Mouse (Mus musculus) heart, embryonic 15.5 days (tissue): ENCODE data around the gene Kptn. TPM values are rescaled to one million over a fixed set of nuclear protein-coding genes. Genes with fewer than 3 reads are reported as not detected.

ENCODE experiments used
- ATAC-seq: fragments of 200-750 bp; cut with Nextera tagmentation; replicated peaks from 2 replicates; pipeline ENCODE4 v1.8.0; 2017; ENCODE audit warnings: low read depth, moderate TSS enrichment; ENCODE audit not compliant: insufficient number of reproducible peaks, insufficient read depth, low FRiP score
- H3K27ac ChIP-seq: fragments of 300-500 bp; sonication (generic); 2 replicates; pipeline ENCODE4 v1.5.1; 2015; ENCODE audit warnings: mild to moderate bottlenecking, inconsistent platforms
- H3K27me3 ChIP-seq: fragments of 300-500 bp; sonication (generic); 2 replicates; pipeline ENCODE4 v1.6.1; 2015; ENCODE audit warnings: inconsistent platforms
- H3K36me3 ChIP-seq: fragments of 300-500 bp; sonication (generic); 2 replicates; pipeline ENCODE4 v1.6.1; 2015; ENCODE audit warnings: mild to moderate bottlenecking, inconsistent platforms
- H3K4me1 ChIP-seq: fragments of 300-500 bp; sonication (generic); replicated peaks from 2 replicates; pipeline ENCODE4 v1.6.1; 2015; ENCODE audit warnings: inconsistent platforms
- H3K4me2 ChIP-seq: fragments of 300-500 bp; sonication (generic); 2 replicates; pipeline ENCODE4 v1.6.1; 2015; ENCODE audit warnings: inconsistent platforms, mild to moderate bottlenecking, moderate library complexity
- H3K4me3 ChIP-seq: fragments of 300-500 bp; sonication (generic); 2 replicates; pipeline ENCODE4 v1.5.1; 2015; ENCODE audit warnings: mild to moderate bottlenecking, inconsistent platforms
- H3K9ac ChIP-seq: fragments of 300-500 bp; sonication (generic); 2 replicates; pipeline ENCODE4 v1.6.1; 2015; ENCODE audit warnings: mild to moderate bottlenecking, inconsistent platforms
- H3K9me3 ChIP-seq: fragments of 300-500 bp; sonication (generic); replicated peaks from 2 replicates; pipeline ENCODE4 v1.6.1; 2016; ENCODE audit warnings: inconsistent platforms
- WGBS: fragments of 180-500 bp; shearing (Covaris S2); methylation state at CpG from one replicate; pipeline ENCODE4 v1.1.7; 2015; ENCODE audit warnings: mixed read lengths; 5-methylcytosine and 5-hydroxymethylcytosine counted together
- polyA plus RNA-seq: library from polyadenylated mRNA; unstranded; fragments of >200 nt; fragmentation: Nextera tagmentation; extraction: Ambion mirVana; gene quantifications from 2 replicates; pipeline ENCODE4 v1.2.1, GENCODE M21; 2015

Gene Kptn
- polyA plus RNA-seq, 1 experiment from 2014 or later, result 29.9 TPM

DNA sequence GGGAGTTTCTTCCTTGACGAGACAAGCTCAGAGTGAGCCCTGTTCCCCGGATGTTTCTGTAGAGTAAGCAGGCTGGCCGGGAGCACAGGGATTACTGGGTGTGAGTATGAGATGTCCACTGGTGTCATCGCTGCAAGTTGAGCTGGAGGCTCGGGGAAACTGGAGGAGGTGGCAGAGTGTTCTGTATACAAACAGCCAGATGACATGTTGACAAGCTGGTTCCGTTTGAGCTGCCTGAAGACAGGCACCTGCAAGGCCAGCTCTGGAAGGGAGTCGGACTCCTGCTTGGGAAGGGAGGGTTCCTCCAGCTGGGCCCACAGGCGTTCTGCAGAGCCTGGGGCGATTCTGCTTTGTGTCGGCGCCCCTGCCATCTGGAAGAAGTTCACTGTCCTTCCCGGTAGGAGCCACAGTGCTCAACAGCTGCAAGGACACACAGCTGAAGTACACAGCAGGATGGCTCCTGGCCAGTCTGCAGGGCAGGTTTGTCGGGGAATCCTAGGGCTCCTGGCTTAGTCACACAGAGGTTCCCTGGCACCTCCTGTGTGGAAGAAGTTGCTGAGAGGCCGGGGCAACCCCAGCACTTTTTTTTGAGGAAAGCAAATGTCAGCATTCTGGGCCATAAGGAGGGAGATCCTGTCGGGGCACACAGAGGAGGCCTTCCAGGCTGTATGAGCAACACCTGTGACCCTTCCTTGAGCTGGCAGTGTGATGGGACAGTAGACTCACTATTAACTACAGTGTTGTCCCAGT is 17.8 kb upstream of the Kptn start:
- no peak overlapping the region for H3K9ac ChIP-seq
- 73% methylated on average over 15 of the region's 15 CpGs for WGBS
- H3K27me3 ChIP-seq, result no peaks in the 10 kb centered on the region
- peaks cover 6% of the 10 kb centered on the region; the same call in 1 of the 2 replicates for H3K36me3 ChIP-seq
- no peak overlapping the region for H3K4me2 ChIP-seq
- no peak overlapping the region for H3K4me3 ChIP-seq
- no peak overlapping the region for H3K27ac ChIP-seq
- H3K9me3 ChIP-seq, result no peaks in the 10 kb centered on the region
- H3K4me1 ChIP-seq, result peaks cover 30% of the 10 kb centered on the region
- no peak for ATAC-seq

DNA sequence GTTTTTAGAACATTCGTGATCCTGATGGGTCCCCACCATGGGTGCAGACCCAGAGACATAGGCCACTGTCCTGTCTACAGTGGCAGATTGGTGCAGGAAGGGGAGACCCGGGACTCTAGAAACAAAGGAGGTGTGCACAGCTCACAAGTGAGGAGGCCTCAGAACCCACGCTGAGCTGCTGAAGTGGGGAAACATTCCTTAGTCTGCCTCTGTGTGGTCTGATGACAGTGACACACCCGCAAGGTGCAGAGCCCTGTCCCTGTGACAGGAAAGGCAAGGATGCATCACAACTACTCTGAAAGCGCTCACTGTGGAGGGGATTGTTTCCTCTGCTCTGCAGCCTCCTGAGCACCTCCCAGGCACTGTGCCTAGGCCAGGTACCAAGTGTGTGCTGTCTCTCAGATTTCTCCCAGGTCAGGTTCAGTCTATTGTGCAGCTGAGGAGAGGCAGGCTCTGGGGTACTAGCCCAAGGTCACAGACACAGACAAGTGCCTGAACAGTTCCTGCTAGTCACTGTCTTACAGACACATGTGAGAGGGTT is 16.9 kb upstream of the Kptn start:
- no peaks in the 10 kb centered on the region for H3K9me3 ChIP-seq
- H3K4me2 ChIP-seq, result no peak overlapping the region
- no peak overlapping the region for H3K27ac ChIP-seq
- H3K9ac ChIP-seq, result no peak overlapping the region
- peaks cover 13% of the 10 kb centered on the region; the same call in 1 of the 2 replicates for H3K36me3 ChIP-seq
- no peaks in the 10 kb centered on the region for H3K27me3 ChIP-seq
- 72% methylated on average over 5 of the region's 5 CpGs for WGBS
- no peak overlapping the region for H3K4me3 ChIP-seq
- no peak for ATAC-seq
- H3K4me1 ChIP-seq, result peaks cover 28% of the 10 kb centered on the region

DNA sequence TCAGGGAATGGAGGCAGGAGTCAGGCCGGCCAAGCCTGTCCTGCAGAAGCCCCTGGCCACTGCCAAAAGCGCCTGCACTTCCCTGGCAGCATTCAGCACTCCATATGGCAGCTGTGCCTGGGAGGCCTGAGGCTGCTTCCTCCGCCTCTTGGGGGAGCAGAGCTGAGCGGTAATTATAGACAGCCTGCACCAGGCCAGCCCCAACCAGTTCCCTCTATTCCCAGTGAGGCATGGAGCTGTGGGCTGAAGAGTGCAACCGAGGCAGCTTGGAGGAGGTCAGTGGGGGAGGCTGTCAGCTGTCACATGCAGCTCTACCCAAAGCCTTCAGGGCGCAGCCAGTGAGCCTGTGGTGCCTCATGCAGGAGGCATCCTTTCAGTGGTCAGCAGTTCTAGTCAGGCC is 15.9 kb upstream of the Kptn start:
- Histone ChIP-seq H3K4me3 (no peak overlapping the region), H3K9me3 (no peaks in the 10 kb centered on the region), H3K27ac (no peak overlapping the region), H3K36me3 (peaks cover 21% of the 10 kb centered on the region), H3K27me3 (no peaks in the 10 kb centered on the region), H3K4me1 (peaks cover 27% of the 10 kb centered on the region), H3K9ac (no peak overlapping the region), H3K4me2 (no peak overlapping the region)
- WGBS, result 78% methylated on average over 6 of the region's 6 CpGs
- ATAC-seq, result no peak

- no peak for ATAC-seq
- Histone ChIP-seq H3K9ac (no peak overlapping the region), H3K36me3 (peaks cover 31% of the 10 kb centered on the region), H3K27me3 (no peaks in the 10 kb centered on the region), H3K9me3 (no peaks in the 10 kb centered on the region), H3K4me2 (no peak overlapping the region), H3K4me3 (no peak overlapping the region), H3K27ac (no peak overlapping the region), H3K4me1 (peaks cover 19% of the 10 kb centered on the region)
- WGBS, result 91% methylated on average over 7 of the region's 7 CpGs
These were observed 14.9 kb upstream of the Kptn start for GRCm38 (mm10) chr7:16104611-16105388.

DNA sequence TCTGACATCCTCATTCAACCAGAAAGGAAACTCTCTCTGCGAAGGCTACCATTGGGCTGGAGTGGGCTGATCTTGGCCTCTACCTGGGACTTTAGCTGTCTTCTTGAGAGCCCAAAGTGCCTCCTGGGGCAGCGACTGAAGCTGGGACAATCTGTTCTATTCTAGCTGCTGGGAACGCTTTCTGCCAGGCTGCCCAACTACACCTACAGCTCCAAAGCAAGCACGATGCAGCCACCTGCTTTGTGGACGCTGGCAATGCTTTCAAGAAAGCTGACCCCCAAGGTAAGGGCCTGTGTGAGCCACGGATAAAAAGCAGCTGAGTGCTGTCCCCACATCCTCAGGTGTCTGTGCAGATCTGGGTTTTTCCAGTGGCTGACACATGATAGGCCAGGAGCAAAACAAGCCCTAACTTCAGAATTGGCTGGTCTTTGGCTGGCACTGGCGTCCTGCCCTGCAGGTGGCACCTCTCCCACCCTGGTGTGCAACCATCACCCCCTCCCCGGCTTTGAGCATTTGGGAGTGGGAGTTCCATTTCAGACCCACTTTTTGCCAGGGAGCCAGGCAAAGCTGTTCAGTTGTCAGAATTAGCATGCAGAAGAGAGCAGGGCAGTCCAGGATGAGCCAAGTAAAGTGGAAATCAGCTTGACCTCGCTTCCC is 10.7 kb upstream of the Kptn start:
- no peaks in the 10 kb centered on the region for H3K27me3 ChIP-seq
- peaks cover 63% of the 10 kb centered on the region for H3K36me3 ChIP-seq
- no peaks in the 10 kb centered on the region for H3K9me3 ChIP-seq
- H3K27ac ChIP-seq, result no peak overlapping the region
- WGBS, result 90% methylated on average over 9 of the region's 9 CpGs
- peaks cover under 1% of the 10 kb centered on the region; the same call in 1 of the 2 replicates for H3K4me1 ChIP-seq
- H3K4me2 ChIP-seq, result no peak overlapping the region
- H3K4me3 ChIP-seq, result no peak overlapping the region
- ATAC-seq, result no peak
- no peak overlapping the region for H3K9ac ChIP-seq

- Histone ChIP-seq H3K4me1 (no peaks in the 10 kb centered on the region), H3K9me3 (no peaks in the 10 kb centered on the region), H3K27ac (no peak overlapping the region), H3K4me3 (no peak overlapping the region), H3K36me3 (peaks cover 74% of the 10 kb centered on the region), H3K9ac (no peak overlapping the region), H3K27me3 (no peaks in the 10 kb centered on the region), H3K4me2 (no peak overlapping the region)
- ATAC-seq, result no peak
- WGBS, result 90% methylated on average over 8 of the region's 8 CpGs
These were observed 9.5 kb upstream of the Kptn start for GRCm38 (mm10) chr7:16110158-16110557.

- Histone ChIP-seq H3K27ac (no peak overlapping the region), H3K4me1 (no peaks in the 10 kb centered on the region), H3K4me3 (no peak overlapping the region), H3K4me2 (no peak overlapping the region), H3K9ac (no peak overlapping the region), H3K9me3 (no peaks in the 10 kb centered on the region), H3K36me3 (peaks cover 88% of the 10 kb centered on the region), H3K27me3 (no peaks in the 10 kb centered on the region)
- WGBS, result 89% methylated on average over 7 of the region's 7 CpGs
- no peak for ATAC-seq
These were observed 8.2 kb upstream of the Kptn start for GRCm38 (mm10) chr7:16111284-16112090.

GRCm38 (mm10) chr7:16116418-16116817 is 3.3 kb upstream of the Kptn start:
- H3K27ac ChIP-seq, result no peak overlapping the region
- H3K9ac ChIP-seq, result no peak overlapping the region
- ATAC-seq, result no peak
- H3K4me2 ChIP-seq, result no peak overlapping the region
- 95% methylated on average over 7 of the region's 7 CpGs for WGBS
- H3K9me3 ChIP-seq, result no peaks in the 10 kb centered on the region
- H3K4me3 ChIP-seq, result no peak overlapping the region
- H3K27me3 ChIP-seq, result no peaks in the 10 kb centered on the region
- H3K36me3 ChIP-seq, result peaks cover 59% of the 10 kb centered on the region
- H3K4me1 ChIP-seq, result peaks cover 10% of the 10 kb centered on the region

DNA sequence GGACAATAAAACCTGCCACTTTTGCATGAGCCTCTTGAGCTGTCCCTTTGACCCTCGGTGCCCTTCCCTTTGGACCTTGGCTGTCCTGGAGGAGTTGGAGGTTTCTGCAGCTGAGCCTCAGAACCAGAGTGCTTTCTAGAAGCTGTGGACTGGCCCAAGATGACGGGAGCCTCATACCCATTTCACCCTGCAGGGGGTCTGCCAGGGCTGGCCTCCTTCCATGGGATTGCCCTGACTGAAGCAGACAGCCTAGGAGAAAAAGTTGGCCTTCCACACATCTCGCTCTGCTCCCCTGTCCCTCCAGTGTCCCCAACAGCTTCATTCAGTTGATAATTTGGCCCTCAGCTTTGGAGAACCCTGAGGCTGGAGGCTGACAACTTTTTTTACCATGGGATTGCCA is 2.6 kb upstream of the Kptn start:
- Histone ChIP-seq H3K36me3 (peaks cover 53% of the 10 kb centered on the region), H3K27ac (no peak overlapping the region), H3K4me2 (no peak overlapping the region), H3K4me1 (peaks cover 10% of the 10 kb centered on the region), H3K9ac (no peak overlapping the region), H3K9me3 (no peaks in the 10 kb centered on the region), H3K4me3 (no peak overlapping the region), H3K27me3 (no peaks in the 10 kb centered on the region)
- no peak for ATAC-seq
- 84% methylated on average over 3 of the region's 3 CpGs for WGBS

DNA sequence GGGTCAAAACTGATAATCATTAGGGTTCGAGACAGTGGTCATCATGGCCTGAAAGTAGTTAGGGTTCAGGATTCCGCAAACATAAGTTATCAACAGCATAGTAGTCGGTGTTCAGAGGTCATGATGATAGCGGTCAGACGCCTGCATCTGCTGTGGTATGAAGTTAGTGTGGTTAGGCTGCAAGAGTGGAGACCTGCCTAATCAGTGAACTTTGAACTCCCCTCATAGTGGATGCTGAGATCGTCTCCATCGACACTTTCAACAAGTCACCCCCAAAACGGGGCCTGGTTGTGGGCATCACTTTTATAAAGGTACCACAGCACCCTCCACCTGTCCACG is 536 bp downstream of the Kptn start:
- H3K36me3 ChIP-seq, result peaks cover 25% of the 10 kb centered on the region
- H3K4me1 ChIP-seq, result peaks cover 10% of the 10 kb centered on the region
- 38% methylated on average over 9 of the region's 9 CpGs for WGBS
- H3K27me3 ChIP-seq, result no peaks in the 10 kb centered on the region
- no peaks in the 10 kb centered on the region for H3K9me3 ChIP-seq
- no peak overlapping the region for H3K27ac ChIP-seq
- H3K4me2 ChIP-seq, result peak overlapping the region; percentile 65
- peak overlapping the region; percentile 64 for H3K4me3 ChIP-seq
- no peak for ATAC-seq
- H3K9ac ChIP-seq, result peak overlapping the region; percentile 66

- Histone ChIP-seq H3K36me3 (peaks cover 11% of the 10 kb centered on the region), H3K4me2 (no peak overlapping the region), H3K4me1 (peaks cover 27% of the 10 kb centered on the region), H3K27me3 (no peaks in the 10 kb centered on the region), H3K27ac (no peak overlapping the region), H3K9me3 (no peaks in the 10 kb centered on the region), H3K9ac (no peak overlapping the region), H3K4me3 (no peak overlapping the region)
- ATAC-seq, result no peak
- 79% methylated on average over 9 of the region's 9 CpGs for WGBS
These were observed 6.1 kb downstream of the Kptn start for GRCm38 (mm10) chr7:16125829-16126228.
